In genomic region chr2:170731205-170731604, GRCm38 (mm10) we compare ENCODE assay signal across 9 mouse cellular contexts. TPM values are rescaled to one million over a fixed set of nuclear protein-coding genes. Genes with fewer than 3 reads are reported as not detected.
DNase-seq lines count a peak whose midpoint lies in the region; ATAC-seq and TF ChIP-seq lines count a peak whose summit lies in the region.
"Had no signal": no experiment of that assay in that cellular context is flagged by ENCODE, and none has a peak within 500 bp of the region (broad histone marks: within the 10 kb centered on the region; RNA-seq: fewer than 3 reads in every experiment).

No protein-coding gene starts in this region.

- intact Hi-C loops in gastrocnemius, postnatal 36 days (cut with DNase I) = no loop called here

- H3K4me2 ChIP-seq in heart, postnatal 0 days (ENCODE audit: low read depth, low read length) = peak overlapping the region; percentile 72

- no peak for TF ChIP-seq CTCF in heart, postnatal 0 days (IDR thresholded peaks at IDR 0.05; ENCODE audit: low read depth)

- TF ChIP-seq EP300 in heart, postnatal 0 days (IDR thresholded peaks at IDR 0.05; ENCODE audit: low read depth) = no peak

- DNase-seq in heart, adult 11 months = peak; percentile 79
- DNase-seq in heart, adult 9 months (ENCODE audit: low spot score in 2 of 2) = no peak
- DNase-seq in ZHBTc4 (ENCODE audit: low read depth, low spot score) = peak; percentile 90
- no peak for DNase-seq in heart, postnatal 0 days (ENCODE audit: low spot score)
- no peak for DNase-seq in midbrain, embryonic 10.5 days (ENCODE audit: low spot score)
- DNase-seq in adrenal gland, postnatal 14 days = no peak
- DNase-seq in gastrocnemius, postnatal 36 days = no peak
- no peak for DNase-seq in left cerebral cortex, adult 18-20 months (ENCODE audit: low spot score in 2 of 2)

- H3K9me3 ChIP-seq in heart, postnatal 0 days (replicated peaks; ENCODE audit: control insufficient read depth, low read length) = no peaks in the 10 kb centered on the region
- no peaks in the 10 kb centered on the region for H3K9me3 ChIP-seq in midbrain, embryonic 10.5 days (replicated peaks)

- H3K4me1 ChIP-seq in heart, postnatal 0 days (ENCODE audit: control insufficient read depth, insufficient read depth) = peaks cover 9% of the 10 kb centered on the region; the same call in 1 of the 2 replicates
- peaks cover 46% of the 10 kb centered on the region for H3K4me1 ChIP-seq in midbrain, embryonic 10.5 days

- ATAC-seq in heart, postnatal 0 days (ENCODE audit: insufficient read depth, low read depth) = 0 out of 2 replicates have a peak, but pooled peaks have one; percentile 3

- H3K27ac ChIP-seq in heart, postnatal 0 days (ENCODE audit: low read depth) = no peak overlapping the region
- peak overlapping the region; percentile 84 for H3K27ac ChIP-seq in midbrain, embryonic 10.5 days (replicated peaks)

- WGBS in heart, postnatal 0 days = 25% methylated on average over 6 of the region's 6 CpGs
- WGBS in midbrain, embryonic 10.5 days = 21% methylated on average over 6 of the region's 6 CpGs

- peak overlapping the region; percentile 56 for H3K4me3 ChIP-seq in heart, postnatal 0 days (ENCODE audit: low read depth, low read length)
- peak overlapping the region; percentile 71 for H3K4me3 ChIP-seq in midbrain, embryonic 10.5 days

- H3K27me3 ChIP-seq in heart, postnatal 0 days (ENCODE audit: control insufficient read depth, insufficient read depth, low read length) = peaks cover 4% of the 10 kb centered on the region; the same call in 1 of the 2 replicates
- peaks cover 32% of the 10 kb centered on the region for H3K27me3 ChIP-seq in midbrain, embryonic 10.5 days (ENCODE audit: low read depth, poor library complexity, severe bottlenecking)

- no peaks in the 10 kb centered on the region for H3K36me3 ChIP-seq in heart, postnatal 0 days (replicated peaks; ENCODE audit: control insufficient read depth, insufficient read depth, low read length)
- H3K36me3 ChIP-seq in midbrain, embryonic 10.5 days = 0 out of 2 replicates have a peak, but pooled peaks cover 2% of the 10 kb centered on the region

- H3K9ac ChIP-seq in heart, postnatal 0 days (replicated peaks; ENCODE audit: low read depth, low read length) = no peak overlapping the region

RNA-seq across cellular contexts. Expression of gene Dok5, which starts 0.4 kb away (rescaled TPM):
- 0.43 TPM in 1 of 2 replicates, not detected in the other for total RNA-seq in heart, postnatal 0 days (2014; rRNA removed; ENCODE audit: low replicate concordance)
- 1.4 and 1.7 TPM in 2 replicates for polyA plus RNA-seq in heart, postnatal 0 days (2015; fragmentation: Nextera tagmentation; extraction: Ambion mirVana)
- polyA plus RNA-seq in midbrain, embryonic 10.5 days (2016; fragmentation: Nextera tagmentation; extraction: Ambion mirVana) = 12.4 and 17.8 TPM in 2 replicates
- total RNA-seq in adrenal gland, postnatal 14 days (2021) = 0.26 and 0.37 TPM in 2 replicates
- 1 to 10 TPM; 3.8 to 5.6 TPM for total RNA-seq in gastrocnemius, postnatal 36 days (2021)
- total RNA-seq in left cerebral cortex, adult 18-20 months (2021) = 10 to 100 TPM; 33.9 to 35.1 TPM
- total RNA-seq: liver, adult 2 months had no signal
- polyA plus RNA-seq: liver, adult 2 months had no signal

Comparison
In these comparisons a context has a peak if more than half of its experiments do, and no peak if none do; other contexts are left out.
1. DNase-seq: peak in heart, adult 11 months (single experiment) and ZHBTc4 (single experiment); none in heart, adult 9 months (0 of 2), heart, postnatal 0 days (single experiment), midbrain, embryonic 10.5 days (single experiment), adrenal gland, postnatal 14 days (single experiment), gastrocnemius, postnatal 36 days (0 of 2) and left cerebral cortex, adult 18-20 months (0 of 2).
2. RNA of gene Dok5, which starts 0.4 kb away (total RNA-seq): 33.9 to 35.1 TPM in left cerebral cortex, adult 18-20 months; 3.8 to 5.6 TPM in gastrocnemius, postnatal 36 days, 0.26 to 0.37 TPM in adrenal gland, postnatal 14 days and 0.43 TPM in heart, postnatal 0 days; every median in the first group is over 4 times any median in the second.